Mouse (Mus musculus) bone marrow macrophage, adult 2 months (primary cell): ENCODE data around the gene Il20rb.

Experiments used
- CTCF ChIP-seq: IDR thresholded peaks from 2 replicates; pipeline ENCODE4 v1.5.1; 2012; ENCODE audit warnings: low read depth, mild to moderate bottlenecking, low read length, moderate library complexity
- POLR2A ChIP-seq: IDR thresholded peaks from 2 replicates; pipeline ENCODE4 v1.6.1; 2012; ENCODE audit warnings: mild to moderate bottlenecking, low read depth, low read length, borderline replicate concordance

DNA sequence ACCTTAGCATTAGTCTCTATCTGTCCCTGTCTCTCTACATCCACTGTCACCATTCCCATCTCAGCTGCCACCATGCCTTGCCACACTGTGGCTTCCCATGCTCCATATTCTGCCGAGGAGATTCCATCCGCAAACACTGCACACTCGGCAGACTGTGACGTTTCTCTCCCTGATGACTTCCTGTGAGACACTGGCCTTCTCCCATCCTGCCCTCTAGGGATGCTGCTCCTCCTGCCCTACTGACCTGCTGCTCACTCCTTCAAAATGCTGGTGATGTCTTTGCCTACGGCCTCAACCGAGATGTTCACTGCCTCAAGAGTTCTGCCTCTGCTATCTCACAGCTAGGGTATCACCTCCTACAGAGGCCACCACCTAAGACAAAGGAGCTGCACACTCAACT is 13.2 kb downstream of the Il20rb start:
- no peak for TF ChIP-seq CTCF
- no peak for TF ChIP-seq POLR2A
